Mouse (Mus musculus) myocyte (in vitro differentiated cells): ENCODE measurements around the gene Adig.

ENCODE experiments used
- E2F4 ChIP-seq: IDR thresholded peaks from one replicate; pipeline ENCODE4 v1.6.1; 2011; ENCODE audit warnings: mild to moderate bottlenecking, control low read depth, moderate library complexity; ENCODE audit not compliant: insufficient read depth
- POLR2A ChIP-seq: IDR thresholded peaks from one replicate; pipeline ENCODE4 v1.6.1; 2011; ENCODE audit warnings: low read depth, mild to moderate bottlenecking, control low read depth, moderate library complexity; ENCODE audit not compliant: insufficient read length
- POLR2AphosphoS2 ChIP-seq: IDR thresholded peaks from one replicate; pipeline ENCODE4 v1.6.1; 2011; ENCODE audit warnings: low read depth, control low read depth; ENCODE audit not compliant: insufficient read length

- TF ChIP-seq POLR2AphosphoS2: no peak
- no peak for TF ChIP-seq E2F4
- TF ChIP-seq POLR2A: no peak
Observed at GRCm38 (mm10) chr2:158541286-158541685, 38.9 kb downstream of the Adig start.
